ENCODE assay signal across 12 mouse cellular contexts in genomic region chr14:71338219-71338618, GRCm38 (mm10).
A peak's percentile ranks its signal among the peaks of the same experiment; 100 is the strongest.
DNase-seq lines count a peak whose midpoint lies in the region; ATAC-seq and TF ChIP-seq lines count a peak whose summit lies in the region.
"Had no signal": no experiment of that assay in that cellular context is flagged by ENCODE, and none has a peak within 500 bp of the region (broad histone marks: within the 10 kb centered on the region; RNA-seq: fewer than 3 reads in every experiment).

No protein-coding gene starts in this region.

- peak; percentile 11 for DNase-seq in lung, postnatal 0 days (ENCODE audit: low spot score)
- no peak for DNase-seq in lung, postnatal 14 days
- DNase-seq in frontal cortex, postnatal 10 days (ENCODE audit: low spot score in 2 of 2): peak; percentile 19 to 31
- peak; percentile 36 to 76 for DNase-seq in left cerebral cortex, adult 9 months (ENCODE audit: low spot score in 2 of 2)
- peak; percentile 75 to 90 for DNase-seq in right cerebral cortex, postnatal 36 days (ENCODE audit: low spot score in 2 of 2)
- DNase-seq in spleen, postnatal 36 days (ENCODE audit: low spot score in 2 of 2): no peak
- DNase-seq in cerebellum, postnatal 4 days (ENCODE audit: low spot score in 2 of 2): no peak

- no peaks in the 10 kb centered on the region for H3K4me1 ChIP-seq in lung, postnatal 0 days (ENCODE audit: insufficient read depth, low read depth, low read length)
- H3K4me1 ChIP-seq: embryonic facial prominence, embryonic 12.5 days; heart, embryonic 12.5 days; lung, embryonic 15.5 days had no signal

- H3K4me3 ChIP-seq in lung, postnatal 0 days (ENCODE audit: low read depth, low read length): no peak overlapping the region
- H3K4me3 ChIP-seq: embryonic facial prominence, embryonic 12.5 days; heart, embryonic 12.5 days; lung, embryonic 15.5 days had no signal

- ATAC-seq in lung, postnatal 0 days: peak; percentile 19; the same call in 1 of the 2 replicates
- no peak for ATAC-seq in megakaryocyte progenitor cell, adult 5-6 weeks (replicated peaks; ENCODE audit: poor library complexity)
- ATAC-seq: hindbrain, embryonic 16.5 days had no signal

- H3K4me2 ChIP-seq in lung, postnatal 0 days (replicated peaks; ENCODE audit: low read depth, low read length): no peak overlapping the region
- H3K4me2 ChIP-seq: embryonic facial prominence, embryonic 12.5 days; heart, embryonic 12.5 days; lung, embryonic 15.5 days had no signal

- no peaks in the 10 kb centered on the region for H3K27me3 ChIP-seq in lung, postnatal 0 days (replicated peaks; ENCODE audit: insufficient read depth, low read length)
- H3K27me3 ChIP-seq: embryonic facial prominence, embryonic 12.5 days; heart, embryonic 12.5 days; lung, embryonic 15.5 days had no signal

- no peak for TF ChIP-seq EP300 in lung, postnatal 0 days (IDR thresholded peaks at IDR 0.05)

- no peaks in the 10 kb centered on the region for H3K9me3 ChIP-seq in lung, postnatal 0 days (ENCODE audit: low read length)
- H3K9me3 ChIP-seq: embryonic facial prominence, embryonic 12.5 days; heart, embryonic 12.5 days; lung, embryonic 15.5 days had no signal

- no peak overlapping the region for H3K9ac ChIP-seq in lung, postnatal 0 days (replicated peaks; ENCODE audit: low read depth)
- H3K9ac ChIP-seq: embryonic facial prominence, embryonic 12.5 days; heart, embryonic 12.5 days; lung, embryonic 15.5 days had no signal

- no peaks in the 10 kb centered on the region for H3K36me3 ChIP-seq in lung, postnatal 0 days (ENCODE audit: insufficient read depth, low read length)
- H3K36me3 ChIP-seq: embryonic facial prominence, embryonic 12.5 days; heart, embryonic 12.5 days; lung, embryonic 15.5 days had no signal

- no peak overlapping the region for H3K27ac ChIP-seq in lung, postnatal 0 days (ENCODE audit: low read length)
- H3K27ac ChIP-seq: embryonic facial prominence, embryonic 12.5 days; lung, embryonic 15.5 days had no signal

- TF ChIP-seq CTCF in lung, postnatal 0 days (IDR thresholded peaks at IDR 0.05): no peak

- 53% methylated on average over 5 of the region's 5 CpGs for WGBS in lung, postnatal 0 days

Comparison
In these comparisons a context has a peak if more than half of its experiments do, and no peak if none do; other contexts are left out.
1. DNase-seq: peak in lung, postnatal 0 days (single experiment), frontal cortex, postnatal 10 days (2 of 2), left cerebral cortex, adult 9 months (2 of 2) and right cerebral cortex, postnatal 36 days (2 of 2); none in lung, postnatal 14 days (single experiment), spleen, postnatal 36 days (0 of 2) and cerebellum, postnatal 4 days (0 of 2).